Mouse (Mus musculus) midbrain, embryonic 11.5 days (tissue): ENCODE data around the gene H2afy. TPM values are rescaled to one million over a fixed set of nuclear protein-coding genes. Genes with fewer than 3 reads are reported as not detected.

Experiments
- ATAC-seq: fragments of 200-750 bp; cut with Nextera tagmentation; 2 replicates; pipeline ENCODE4 v1.8.0; 2017; ENCODE audit warnings: moderate TSS enrichment, moderate library complexity; ENCODE audit not compliant: low FRiP score
- DNase-seq: peaks from one replicate; pipeline ENCODE4 v3.0.0; 2015; ENCODE audit warnings: low spot score; ENCODE audit errors: missing footprints
- H3K27ac ChIP-seq: fragments of 300-500 bp; sonication (generic); 2 replicates; pipeline ENCODE4 v1.5.1; 2014; ENCODE audit warnings: low read depth, low read length
- H3K27me3 ChIP-seq: fragments of 300-500 bp; sonication (generic); 2 replicates; pipeline ENCODE4 v1.6.1; 2014; ENCODE audit warnings: mild to moderate bottlenecking, low read length, moderate library complexity, mixed read lengths; ENCODE audit not compliant: control insufficient read depth, insufficient read depth
- H3K36me3 ChIP-seq: fragments of 300-500 bp; sonication (generic); 2 replicates; pipeline ENCODE4 v1.6.1; 2014; ENCODE audit warnings: mild to moderate bottlenecking, low read length, moderate library complexity, mixed read lengths; ENCODE audit not compliant: control insufficient read depth, insufficient read depth
- H3K4me1 ChIP-seq: fragments of 300-500 bp; sonication (generic); 2 replicates; pipeline ENCODE4 v1.6.1; 2014; ENCODE audit warnings: low read length; ENCODE audit not compliant: control insufficient read depth, insufficient read depth
- H3K4me2 ChIP-seq: fragments of 300-500 bp; sonication (generic); 2 replicates; pipeline ENCODE4 v1.6.1; 2014; ENCODE audit warnings: mild to moderate bottlenecking, moderate library complexity
- H3K4me3 ChIP-seq: fragments of 300-500 bp; sonication (generic); 2 replicates; pipeline ENCODE4 v1.5.1; 2014; ENCODE audit warnings: low read depth, low read length
- H3K9ac ChIP-seq: fragments of 300-500 bp; sonication (generic); 2 replicates; pipeline ENCODE4 v1.6.1; 2014; ENCODE audit warnings: low read length
- H3K9me3 ChIP-seq: fragments of 300-500 bp; sonication (generic); 2 replicates; pipeline ENCODE4 v1.6.1; 2016; ENCODE audit warnings: low read length; ENCODE audit not compliant: control insufficient read depth
- WGBS: fragments of 180-500 bp; shearing (Covaris S2); extraction: QIAGEN DNeasy Blood & Tissue Kit; methylation state at CpG from one replicate; pipeline ENCODE4 v1.1.7; 2014; 5-methylcytosine and 5-hydroxymethylcytosine counted together
- polyA plus RNA-seq: library from polyadenylated mRNA; unstranded; fragments of >200 nt; fragmentation: Nextera tagmentation; extraction: Ambion mirVana; gene quantifications from 2 replicates; pipeline ENCODE4 v1.2.1, GENCODE M21; 2014

The H2afy gene
- polyA plus RNA-seq, 1 experiment from 2014 or later, result 693 TPM

DNA sequence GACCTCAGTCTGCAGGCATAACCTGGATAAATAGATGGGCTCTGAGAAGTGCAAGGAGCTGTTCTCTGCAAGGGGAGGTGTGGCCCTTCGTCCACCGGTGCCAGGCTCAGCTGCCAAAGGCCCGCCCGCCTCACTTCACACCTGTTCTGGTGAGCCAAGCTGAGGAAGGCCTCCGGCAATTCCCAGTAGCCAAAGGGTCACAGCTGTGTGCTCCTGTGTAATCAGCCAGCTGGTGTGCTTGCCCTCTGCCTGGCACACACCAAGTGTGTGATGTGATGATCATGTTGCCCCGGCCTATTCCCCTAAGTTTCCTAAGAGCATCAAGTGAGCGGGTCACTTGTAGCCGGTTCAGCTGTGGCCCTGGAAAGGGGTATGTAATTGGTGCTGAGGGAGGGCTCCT is 60.2 kb downstream of the H2afy start:
- H3K36me3 ChIP-seq, result peaks cover 28% of the 10 kb centered on the region
- WGBS, result 96% methylated on average over 8 of the region's 8 CpGs

GRCm38 (mm10) chr13:56073186-56073585 is 63.0 kb downstream of the H2afy start:
- H3K27ac ChIP-seq, result no peak overlapping the region
- no peak overlapping the region for H3K4me3 ChIP-seq
- 93% methylated on average over 5 of the region's 5 CpGs for WGBS
- H3K36me3 ChIP-seq, result peaks cover 25% of the 10 kb centered on the region
- H3K9me3 ChIP-seq, result no peaks in the 10 kb centered on the region
- DNase-seq (no peak), ATAC-seq (no peak)
- H3K9ac ChIP-seq, result no peak overlapping the region
- H3K4me2 ChIP-seq, result no peak overlapping the region
- no peaks in the 10 kb centered on the region for H3K27me3 ChIP-seq
- peaks cover 5% of the 10 kb centered on the region; the same call in 1 of the 2 replicates for H3K4me1 ChIP-seq

More for the DNA sequence above, 60.2 kb downstream of the H2afy start:
- DNase-seq, result no peak
- Histone ChIP-seq H3K27me3 (no peaks in the 10 kb centered on the region), H3K4me2 (no peak overlapping the region), H3K27ac (no peak overlapping the region), H3K9ac (no peak overlapping the region), H3K4me1 (no peaks in the 10 kb centered on the region), H3K9me3 (no peaks in the 10 kb centered on the region), H3K4me3 (no peak overlapping the region)
- no peak for ATAC-seq

DNA sequence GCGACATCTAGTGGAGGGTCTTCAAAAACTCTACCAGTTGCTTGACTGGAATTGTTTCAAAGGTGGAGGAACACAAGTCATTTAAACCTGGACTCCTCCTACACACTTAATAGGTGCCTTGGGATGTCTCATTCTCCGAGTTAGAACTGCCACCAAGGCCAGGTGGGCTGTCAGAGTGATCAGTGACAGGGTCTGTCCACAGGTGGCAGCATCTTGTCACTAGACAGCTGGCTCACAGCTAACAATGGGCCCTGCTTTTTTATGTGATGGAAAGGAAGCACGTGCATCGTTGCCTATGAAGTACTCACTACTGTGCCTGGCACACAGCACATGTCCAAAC is 63.9 kb downstream of the H2afy start:
- peak; percentile 90 for DNase-seq
- WGBS, result 56% methylated on average over 4 of the region's 4 CpGs
- Histone ChIP-seq H3K27me3 (no peaks in the 10 kb centered on the region), H3K4me3 (no peak overlapping the region), H3K4me1 (peaks cover 5% of the 10 kb centered on the region; the same call in 1 of the 2 replicates), H3K4me2 (no peak overlapping the region), H3K9me3 (no peaks in the 10 kb centered on the region), H3K27ac (no peak overlapping the region), H3K9ac (no peak overlapping the region), H3K36me3 (peaks cover 23% of the 10 kb centered on the region)
- no peak; the same call in 1 of the 2 replicates for ATAC-seq

GRCm38 (mm10) chr13:56071586-56072267 is 64.4 kb downstream of the H2afy start:
- peaks cover 5% of the 10 kb centered on the region; the same call in 1 of the 2 replicates for H3K4me1 ChIP-seq
- no peak overlapping the region for H3K4me3 ChIP-seq
- peak; percentile 88 for DNase-seq
- no peak overlapping the region for H3K9ac ChIP-seq
- no peak overlapping the region for H3K27ac ChIP-seq
- no peaks in the 10 kb centered on the region for H3K9me3 ChIP-seq
- H3K36me3 ChIP-seq, result peaks cover 23% of the 10 kb centered on the region
- H3K4me2 ChIP-seq, result no peak overlapping the region
- ATAC-seq, result no peak
- no peaks in the 10 kb centered on the region for H3K27me3 ChIP-seq
- WGBS, result 91% methylated on average over 16 of the region's 16 CpGs

DNA sequence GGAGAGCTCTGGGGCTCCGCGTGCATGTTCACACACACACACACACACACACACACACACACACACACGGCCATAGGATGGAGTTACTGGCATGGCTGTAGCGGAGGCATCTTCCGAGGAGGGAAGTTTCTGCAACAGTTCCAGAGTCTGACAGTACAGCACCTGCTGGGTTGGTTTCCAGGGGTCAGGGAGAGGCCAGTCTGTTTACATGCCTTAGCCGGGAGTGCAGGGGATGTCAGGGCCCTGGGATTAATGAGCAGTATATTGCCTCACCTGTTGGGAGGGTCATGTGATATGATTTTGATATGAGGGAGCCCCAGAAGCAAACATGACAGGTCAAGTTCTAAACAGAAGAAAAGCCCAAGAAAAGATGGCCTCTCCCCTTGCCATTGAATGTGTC is 66.5 kb downstream of the H2afy start:
- peaks cover 5% of the 10 kb centered on the region; the same call in 1 of the 2 replicates for H3K4me1 ChIP-seq
- H3K9me3 ChIP-seq, result no peaks in the 10 kb centered on the region
- no peak overlapping the region for H3K4me3 ChIP-seq
- H3K36me3 ChIP-seq, result peaks cover 15% of the 10 kb centered on the region
- DNase-seq (no peak), ATAC-seq (no peak)
- no peak overlapping the region for H3K9ac ChIP-seq
- WGBS, result 85% methylated on average over 6 of the region's 6 CpGs
- no peak overlapping the region for H3K27ac ChIP-seq
- H3K4me2 ChIP-seq, result no peak overlapping the region
- no peaks in the 10 kb centered on the region for H3K27me3 ChIP-seq

GRCm38 (mm10) chr13:56068517-56068916 is 67.6 kb downstream of the H2afy start:
- ATAC-seq, result 0 out of 2 replicates have a peak, but pooled peaks have one; percentile 38
- WGBS, result 52% methylated on average over 4 of the region's 4 CpGs

GRCm38 (mm10) chr13:56066904-56067303 is 69.3 kb downstream of the H2afy start:
- H3K27ac ChIP-seq, result no peak overlapping the region
- no peak overlapping the region for H3K4me2 ChIP-seq
- H3K4me1 ChIP-seq, result peaks cover 5% of the 10 kb centered on the region; the same call in 1 of the 2 replicates
- no peak overlapping the region for H3K4me3 ChIP-seq
- 94% methylated on average over 2 of the region's 2 CpGs for WGBS
- H3K9ac ChIP-seq, result no peak overlapping the region
- no peaks in the 10 kb centered on the region for H3K9me3 ChIP-seq
- ATAC-seq (no peak), DNase-seq (no peak)
- no peaks in the 10 kb centered on the region for H3K27me3 ChIP-seq
- peaks cover 6% of the 10 kb centered on the region for H3K36me3 ChIP-seq

More at GRCm38 (mm10) chr13:56068517-56068916, 67.6 kb downstream of the H2afy start:
- Histone ChIP-seq H3K4me1 (peaks cover 5% of the 10 kb centered on the region; the same call in 1 of the 2 replicates), H3K4me2 (no peak overlapping the region), H3K9ac (no peak overlapping the region), H3K27me3 (no peaks in the 10 kb centered on the region), H3K9me3 (no peaks in the 10 kb centered on the region), H3K36me3 (peaks cover 13% of the 10 kb centered on the region), H3K4me3 (no peak overlapping the region), H3K27ac (no peak overlapping the region)
- no peak for DNase-seq

GRCm38 (mm10) chr13:56066152-56066551 is 70.0 kb downstream of the H2afy start:
- peaks cover 5% of the 10 kb centered on the region; the same call in 1 of the 2 replicates for H3K4me1 ChIP-seq
- H3K9me3 ChIP-seq, result no peaks in the 10 kb centered on the region
- H3K4me3 ChIP-seq, result no peak overlapping the region
- DNase-seq, result no peak
- no peak overlapping the region for H3K4me2 ChIP-seq
- H3K27me3 ChIP-seq, result no peaks in the 10 kb centered on the region
- WGBS, result 87% methylated on average over 21 of the region's 21 CpGs
- H3K27ac ChIP-seq, result no peak overlapping the region
- ATAC-seq, result no peak
- H3K9ac ChIP-seq, result no peak overlapping the region
- H3K36me3 ChIP-seq, result peaks cover 5% of the 10 kb centered on the region

DNA sequence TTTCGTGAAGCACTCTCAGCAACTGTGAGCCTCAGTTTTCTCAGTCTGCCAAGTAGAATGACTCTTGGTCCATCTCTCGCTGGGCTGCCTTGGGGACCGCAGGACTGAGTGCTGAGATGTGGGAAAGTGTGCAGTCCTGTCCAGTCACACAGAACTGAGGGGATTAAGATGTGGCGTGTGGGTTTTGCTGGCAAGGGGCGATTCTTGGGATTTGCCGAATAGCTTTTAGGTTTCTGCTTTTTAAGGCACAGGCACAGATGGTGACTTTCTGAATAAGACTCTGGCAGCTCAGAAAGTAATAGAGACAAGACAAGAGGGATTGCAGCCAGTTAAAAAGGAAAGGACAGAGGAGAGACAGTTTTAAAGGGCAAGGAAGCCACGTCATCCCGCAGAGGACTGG is 78.4 kb downstream of the H2afy start:
- no peaks in the 10 kb centered on the region for H3K9me3 ChIP-seq
- WGBS, result 62% methylated on average over 8 of the region's 8 CpGs

More for the DNA sequence above, 78.4 kb downstream of the H2afy start:
- DNase-seq, result no peak
- ATAC-seq, result no peak
- Histone ChIP-seq H3K4me2 (no peak overlapping the region), H3K9ac (no peak overlapping the region), H3K4me1 (peaks cover 14% of the 10 kb centered on the region), H3K27ac (no peak overlapping the region), H3K4me3 (no peak overlapping the region), H3K27me3 (no peaks in the 10 kb centered on the region; the same call in 1 of the 2 replicates), H3K36me3 (no peaks in the 10 kb centered on the region)
